Mouse (Mus musculus) ES-E14 (cell line): ENCODE results near the gene Kynu. TPM values are rescaled to one million over a fixed set of nuclear protein-coding genes. Genes with fewer than 3 reads are reported as not detected.

Source experiments
- DNase-seq: peaks from one replicate; pipeline ENCODE4 v3.0.0-alpha.2; 2013; ENCODE audit warnings: low read depth, low spot score
- H3K27ac ChIP-seq: 2 replicates; pipeline ENCODE4 v1.5.1; 2012; ENCODE audit warnings: low read depth, mild to moderate bottlenecking, low read length, moderate library complexity, mixed read lengths; ENCODE audit not compliant: poor library complexity, insufficient read depth, severe bottlenecking
- H3K36me3 ChIP-seq: 2 replicates; pipeline ENCODE4 v1.6.1; 2012; ENCODE audit warnings: mild to moderate bottlenecking, low read length, moderate library complexity, mixed read lengths; ENCODE audit not compliant: control insufficient read depth, poor library complexity, insufficient read depth, severe bottlenecking
- H3K4me1 ChIP-seq, 2 experiments: fragments of 150-350 bp in 1 of 2; sonication (generic) in 1 of 2; 2 replicates each; pipeline ENCODE4 v1.6.1; 2012; ENCODE audit warnings: low read length in 2 of 2, mild to moderate bottlenecking in 1 of 2, mixed read lengths in 1 of 2; ENCODE audit not compliant: control insufficient read depth in 2 of 2, insufficient read depth in 2 of 2, poor library complexity in 1 of 2
- H3K4me3 ChIP-seq, 2 experiments: fragments of 150-350 bp in 1 of 2; sonication (generic) in 1 of 2; 2 replicates each; pipeline ENCODE4 v1.5.1; 2012; ENCODE audit warnings: low read length in 2 of 2, low read depth in 1 of 2, mild to moderate bottlenecking in 1 of 2, mixed read lengths in 1 of 2; ENCODE audit not compliant: insufficient read depth in 1 of 2, poor library complexity in 1 of 2, severe bottlenecking in 1 of 2
- H3K9ac ChIP-seq: 2 replicates; pipeline ENCODE4 v1.6.1; 2012; ENCODE audit warnings: low read depth, mild to moderate bottlenecking, low read length, mixed read lengths; ENCODE audit not compliant: poor library complexity, insufficient read depth, severe bottlenecking
- H3K9me3 ChIP-seq: fragments of 150-350 bp; sonication (generic); 2 replicates; pipeline ENCODE4 v1.6.1; 2012; ENCODE audit warnings: low read depth, mild to moderate bottlenecking, low read length; ENCODE audit not compliant: control insufficient read depth, insufficient read depth
- CHD2 ChIP-seq: IDR thresholded peaks from 2 replicates; pipeline ENCODE4 v1.6.1; 2014; ENCODE audit warnings: mild to moderate bottlenecking, low read depth, low read length, inconsistent platforms
- HCFC1 ChIP-seq: IDR thresholded peaks from 2 replicates; pipeline ENCODE4 v1.6.1; 2012; ENCODE audit warnings: low read length, inconsistent platforms, borderline replicate concordance; ENCODE audit not compliant: insufficient read depth
- MAFK ChIP-seq: IDR thresholded peaks from 2 replicates; pipeline ENCODE4 v1.6.1; 2014; ENCODE audit warnings: mild to moderate bottlenecking, low read depth, low read length, inconsistent platforms; ENCODE audit not compliant: insufficient read depth
- ZC3H11A ChIP-seq: IDR thresholded peaks from 2 replicates; pipeline ENCODE4 v1.6.1; 2012; ENCODE audit warnings: low read depth, mild to moderate bottlenecking, inconsistent platforms, low read length, borderline replicate concordance
- ZNF384 ChIP-seq: IDR thresholded peaks from 2 replicates; pipeline ENCODE4 v1.6.1; 2012; ENCODE audit warnings: low read depth, low read length, inconsistent platforms
- in situ Hi-C, 2 experiments: fragments of 600-800 bp; cut with MboI; formaldehyde crosslinking; loops; one replicate each; pipeline ENCODE4 v1.15.1; 2025; ENCODE audit warnings: low sequenced_read_pairs in 2 of 2, inconsistent platforms in 1 of 2; ENCODE audit not compliant: unreplicated experiment in 2 of 2
- total RNA-seq: library from RNA; depleted of rRNA; stranded (reverse); fragments of 300-350 nt; gene quantifications from 2 replicates; pipeline ENCODE4 v1.2.3, GENCODE M21; 2012

The Kynu gene
- total RNA-seq, 1 experiment = 0.45 TPM

DNA sequence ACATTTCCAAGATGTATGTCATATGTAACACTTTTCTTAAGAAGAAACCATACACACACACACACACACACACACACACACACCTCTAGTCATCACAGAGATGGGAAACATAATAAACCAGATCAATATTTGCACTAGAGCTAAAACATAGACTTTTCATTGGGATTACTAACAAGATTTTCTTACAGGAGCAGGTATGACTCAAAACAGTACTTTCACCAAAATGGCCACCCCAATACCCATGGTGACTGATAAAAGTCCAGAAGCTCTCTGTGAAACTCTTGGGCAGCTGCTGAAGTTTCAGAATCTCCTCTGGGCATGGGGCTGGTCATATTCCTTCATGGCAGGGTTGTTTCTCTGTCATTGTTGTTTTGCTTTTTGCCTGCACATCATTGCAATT, 114.5 kb downstream of the Kynu start:
- Histone ChIP-seq H3K27ac (no peak overlapping the region), H3K9me3 (no peaks in the 10 kb centered on the region), H3K4me3 (no peak overlapping the region), H3K36me3 (no peaks in the 10 kb centered on the region), H3K4me1 (no peaks in the 10 kb centered on the region), H3K9ac (no peak overlapping the region)
- in situ Hi-C loops = no loop called here
- no peak for DNase-seq
- TF ChIP-seq HCFC1 (no peak), CHD2 (no peak), ZNF384 (no peak), MAFK (no peak), ZC3H11A (no peak)

DNA sequence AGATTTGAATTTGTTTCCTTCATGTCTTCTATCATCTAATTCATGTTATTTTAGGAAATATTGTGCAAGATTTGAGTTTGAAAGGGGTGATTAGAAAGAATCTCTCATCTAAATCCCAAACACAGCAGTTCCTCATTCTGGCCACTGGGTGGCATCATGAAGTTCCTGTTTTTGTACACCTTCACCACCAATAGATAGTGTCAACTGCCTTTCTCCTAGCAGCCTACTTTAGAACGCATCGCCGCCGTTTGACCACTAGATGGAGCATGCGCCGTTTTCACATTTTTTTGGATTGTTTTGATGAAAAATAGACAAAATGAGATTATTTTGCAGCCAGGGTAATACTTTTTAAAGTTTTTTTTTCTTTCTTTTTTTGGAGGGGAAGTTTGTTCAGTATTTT, 118.5 kb downstream of the Kynu start:
- H3K36me3 ChIP-seq = no peaks in the 10 kb centered on the region
- no peak overlapping the region for H3K27ac ChIP-seq
- no peaks in the 10 kb centered on the region for H3K4me1 ChIP-seq
- DNase-seq = peak; percentile 55
- no peak overlapping the region for H3K9ac ChIP-seq
- no peaks in the 10 kb centered on the region for H3K9me3 ChIP-seq
- in situ Hi-C loops = no loop called here
- H3K4me3 ChIP-seq = no peak overlapping the region
- TF ChIP-seq MAFK (0 out of 2 replicates have a peak, but pooled peaks have one; percentile 10), CHD2 (no peak), ZNF384 (0 out of 2 replicates have a peak, but pooled peaks have one; percentile 16), HCFC1 (no peak), ZC3H11A (peak; percentile 67)

DNA sequence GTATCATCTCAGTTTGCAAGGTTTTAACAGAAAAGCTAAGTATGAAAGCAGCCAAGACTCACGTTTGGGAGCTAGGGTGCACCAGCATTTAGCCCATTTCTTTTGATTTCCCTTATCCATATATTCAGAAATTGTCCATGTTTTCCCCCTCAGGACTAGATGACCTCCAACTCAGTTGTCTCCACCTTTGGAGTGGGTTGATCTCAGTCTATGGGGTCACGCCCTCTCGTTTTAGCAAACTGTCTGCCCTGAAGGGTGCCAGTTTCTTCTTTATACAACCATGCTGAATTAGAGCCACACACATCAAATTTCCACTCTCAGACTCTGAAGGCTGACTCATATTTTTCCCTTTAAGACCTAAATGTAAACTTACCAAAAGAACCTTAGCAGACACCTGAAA, 119.0 kb downstream of the Kynu start:
- H3K9me3 ChIP-seq = no peaks in the 10 kb centered on the region
- H3K27ac ChIP-seq = no peak overlapping the region
- H3K4me3 ChIP-seq = no peak overlapping the region
- H3K4me1 ChIP-seq = no peaks in the 10 kb centered on the region
- no peak overlapping the region for H3K9ac ChIP-seq
- no peak for TF ChIP-seq ZC3H11A
- TF ChIP-seq MAFK = no peak
- TF ChIP-seq ZNF384 = no peak
- no peak for TF ChIP-seq HCFC1
- TF ChIP-seq CHD2 = no peak
- DNase-seq = no peak
- in situ Hi-C loops = no loop called here
- no peaks in the 10 kb centered on the region for H3K36me3 ChIP-seq

DNA sequence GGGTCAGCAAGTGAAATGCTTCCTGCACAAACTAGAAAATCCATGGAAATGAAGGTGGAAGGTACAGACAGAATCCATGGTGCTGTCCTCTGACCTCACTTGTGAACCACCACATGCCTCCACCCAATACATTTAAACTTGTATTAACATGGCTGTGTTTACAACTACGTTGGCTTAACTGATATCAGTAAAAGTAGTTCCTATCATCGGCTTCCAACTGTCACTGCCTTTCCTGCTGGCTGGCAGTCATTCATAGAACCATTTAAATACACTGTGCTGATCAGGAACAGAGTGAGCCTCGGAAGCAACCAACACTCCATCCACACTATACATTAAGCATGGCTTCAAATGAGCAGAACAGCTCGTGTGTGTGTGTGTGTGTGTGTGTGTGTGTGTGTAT, 120.1 kb downstream of the Kynu start:
- H3K4me1 ChIP-seq = no peaks in the 10 kb centered on the region
- no peaks in the 10 kb centered on the region for H3K9me3 ChIP-seq
- DNase-seq = no peak
- in situ Hi-C loops = no loop called here
- no peak for TF ChIP-seq ZC3H11A
- no peak for TF ChIP-seq ZNF384
- TF ChIP-seq CHD2 = no peak
- TF ChIP-seq MAFK = no peak
- no peak for TF ChIP-seq HCFC1
- no peak overlapping the region for H3K4me3 ChIP-seq
- no peaks in the 10 kb centered on the region for H3K36me3 ChIP-seq
- no peak overlapping the region for H3K27ac ChIP-seq
- no peak overlapping the region for H3K9ac ChIP-seq

DNA sequence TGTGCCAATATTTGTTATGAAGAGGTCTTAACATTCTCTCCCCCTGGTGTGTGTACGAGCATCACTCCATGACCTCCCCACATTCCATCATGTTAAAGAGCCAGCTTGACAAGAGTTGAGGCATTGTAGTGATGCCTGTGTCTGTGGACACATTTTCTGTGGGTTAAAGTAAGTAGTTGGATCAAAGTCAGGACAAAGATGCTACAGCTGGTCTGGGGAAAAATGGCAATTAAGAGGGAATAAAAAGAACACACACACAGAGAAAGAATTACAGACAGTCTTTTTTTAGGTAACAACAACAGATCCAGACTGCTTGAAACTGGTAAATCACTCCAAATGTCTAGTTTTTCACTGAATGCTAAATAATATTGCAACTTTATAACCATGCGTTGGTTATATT, 135.3 kb downstream of the Kynu start:
- H3K9me3 ChIP-seq = no peaks in the 10 kb centered on the region
- H3K4me3 ChIP-seq = no peak overlapping the region
- no peak overlapping the region for H3K27ac ChIP-seq
- no peak for DNase-seq
- in situ Hi-C loops = no loop called here
- H3K4me1 ChIP-seq = no peaks in the 10 kb centered on the region
- H3K9ac ChIP-seq = no peak overlapping the region
- TF ChIP-seq MAFK (no peak), HCFC1 (no peak), ZC3H11A (no peak), CHD2 (no peak), ZNF384 (no peak)
- no peaks in the 10 kb centered on the region for H3K36me3 ChIP-seq
